Mouse (Mus musculus) C2C12 (cell line): ENCODE measurements around the gene Fem1a.
A peak's percentile ranks its signal among the peaks of the same experiment; 100 is the strongest.

Source experiments
- CTCF ChIP-seq: IDR thresholded peaks from one replicate; pipeline ENCODE4 v1.5.1; 2011; ENCODE audit not compliant: control insufficient read depth, insufficient read depth, insufficient read length
- FOSL1 ChIP-seq: IDR thresholded peaks from one replicate; pipeline ENCODE4 v1.8.0; 2011; ENCODE audit warnings: mild to moderate bottlenecking, low read length; ENCODE audit not compliant: poor library complexity, insufficient read depth, severe bottlenecking
- MYOD1 ChIP-seq: IDR thresholded peaks from one replicate; pipeline ENCODE4 v1.6.1; 2011; ENCODE audit warnings: low read depth; ENCODE audit not compliant: control insufficient read depth, insufficient read length
- MYOG ChIP-seq: IDR thresholded peaks from one replicate; pipeline ENCODE4 v1.6.1; 2011; ENCODE audit not compliant: control insufficient read depth, insufficient read length; ENCODE audit errors: extremely low read depth
- USF1 ChIP-seq: IDR thresholded peaks from one replicate; pipeline ENCODE4 v1.6.1; 2011; ENCODE audit warnings: low read depth, mild to moderate bottlenecking, control low read depth, moderate library complexity

DNA sequence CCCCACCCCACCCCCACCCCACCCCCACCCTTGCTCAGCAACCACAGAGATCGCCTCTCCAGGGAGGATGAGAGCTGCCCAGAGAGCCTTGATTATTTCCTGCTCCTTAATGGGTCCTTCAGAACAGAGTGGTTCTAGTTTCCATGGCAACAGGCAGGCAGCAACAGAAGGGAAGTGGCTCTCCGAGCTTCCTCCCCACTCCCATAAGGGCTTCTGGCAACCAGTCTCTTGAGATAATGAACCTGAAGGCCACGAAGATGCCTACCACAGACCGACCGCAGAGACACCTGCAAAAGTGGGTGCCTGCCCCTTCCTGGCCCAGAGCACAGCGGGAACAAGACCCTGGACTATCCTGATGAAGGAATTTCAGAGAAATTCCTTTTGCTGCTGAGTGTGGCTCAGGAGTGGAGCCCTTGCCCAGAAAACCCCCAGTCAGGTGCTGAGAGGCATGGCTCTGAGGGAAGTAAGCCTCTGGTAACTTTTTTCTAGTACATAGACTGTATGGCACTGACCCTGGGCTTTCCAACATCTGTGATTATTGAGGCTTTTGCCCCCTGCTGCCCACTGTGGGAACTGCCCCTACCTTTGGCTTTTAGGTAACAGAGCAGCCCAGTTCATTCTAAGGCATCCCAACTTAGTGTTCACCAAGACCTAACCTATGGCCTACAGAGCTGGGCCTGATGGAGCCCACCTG lies 5.3 kb upstream of the Fem1a start:
- TF ChIP-seq USF1 = no peak
- peak; percentile 20 for TF ChIP-seq CTCF
- TF ChIP-seq FOSL1 = no peak
- TF ChIP-seq MYOG = no peak
- no peak for TF ChIP-seq MYOD1
